Mouse (Mus musculus) megakaryocyte, embryonic 14.5 days (primary cell): Measurements from ENCODE around the gene Dnah7c.
"Not testable (repeated sequence)": the region's sequence is repeated elsewhere in the genome, so short reads cannot be mapped to it uniquely, and the experiment has no call there.

Experiments
- FLI1 ChIP-seq: IDR thresholded peaks from 2 replicates; pipeline ENCODE4 v1.6.1; 2012; ENCODE audit warnings: low read length, inconsistent platforms, mixed read lengths
- GATA1 ChIP-seq: IDR thresholded peaks from 3 replicates; pipeline ENCODE4 v1.6.1; 2012; ENCODE audit warnings: mixed read lengths, low read length, inconsistent platforms, borderline replicate concordance

DNA sequence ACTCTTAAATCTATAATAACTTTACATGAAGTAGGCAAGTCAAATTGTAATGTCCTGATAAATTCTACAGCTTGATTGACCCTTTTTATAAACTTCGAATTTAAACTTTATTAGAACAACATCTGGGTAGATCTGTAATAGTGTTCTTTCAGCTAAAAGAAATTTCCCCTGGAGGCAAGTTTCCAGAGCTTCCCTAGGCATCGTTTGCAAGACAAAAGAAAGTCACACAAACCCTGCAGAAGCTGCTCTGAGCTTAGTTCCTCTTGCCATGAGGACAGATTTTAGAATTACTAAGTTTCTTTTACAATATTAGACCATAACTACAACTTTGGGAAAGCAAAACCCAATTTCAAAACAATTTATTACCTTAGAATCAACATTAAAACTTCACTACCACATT, 227.3 kb downstream of the Dnah7c start:
- TF ChIP-seq GATA1, FLI1: not testable (repeated sequence)
